Mouse (Mus musculus) neural tube, embryonic 11.5 days (tissue): ENCODE data around the gene a. TPM values are rescaled to one million over a fixed set of nuclear protein-coding genes. Genes with fewer than 3 reads are reported as not detected.

ENCODE experiments used
- ATAC-seq: fragments of 200-750 bp; cut with Nextera tagmentation; 2 replicates; pipeline ENCODE4 v1.8.0; 2017; ENCODE audit warnings: moderate number of reproducible peaks, mild to moderate bottlenecking, moderate TSS enrichment, moderate library complexity; ENCODE audit not compliant: insufficient read depth, low FRiP score, low TSS enrichment
- DNase-seq: peaks from one replicate; pipeline ENCODE4 v3.0.0-alpha.2; 2015; ENCODE audit warnings: low spot score
- H3K27ac ChIP-seq: fragments of 300-500 bp; sonication (generic); 2 replicates; pipeline ENCODE4 v1.5.1; 2014; ENCODE audit warnings: low read depth, mild to moderate bottlenecking, low read length
- H3K27me3 ChIP-seq: fragments of 300-500 bp; sonication (generic); 2 replicates; pipeline ENCODE4 v1.6.1; 2014; ENCODE audit warnings: mild to moderate bottlenecking, low read length, mixed read lengths; ENCODE audit not compliant: control insufficient read depth, insufficient read depth
- H3K36me3 ChIP-seq: fragments of 300-500 bp; sonication (generic); 2 replicates; pipeline ENCODE4 v1.6.1; 2014; ENCODE audit warnings: mild to moderate bottlenecking, low read length, moderate library complexity, mixed read lengths; ENCODE audit not compliant: control insufficient read depth, insufficient read depth
- H3K4me1 ChIP-seq: fragments of 300-500 bp; sonication (generic); 2 replicates; pipeline ENCODE4 v1.6.1; 2014; ENCODE audit warnings: low read length, mixed read lengths; ENCODE audit not compliant: control insufficient read depth, insufficient read depth
- H3K4me2 ChIP-seq: fragments of 300-500 bp; sonication (generic); 2 replicates; pipeline ENCODE4 v1.6.1; 2014; ENCODE audit warnings: low read depth, mild to moderate bottlenecking, moderate library complexity
- H3K4me3 ChIP-seq: fragments of 300-500 bp; sonication (generic); 2 replicates; pipeline ENCODE4 v1.5.1; 2014; ENCODE audit warnings: low read depth, low read length
- H3K9ac ChIP-seq: fragments of 300-500 bp; sonication (generic); 2 replicates; pipeline ENCODE4 v1.6.1; 2014; ENCODE audit warnings: mild to moderate bottlenecking, low read length
- H3K9me3 ChIP-seq: fragments of 300-500 bp; sonication (generic); 2 replicates; pipeline ENCODE4 v1.6.1; 2016; ENCODE audit warnings: low read length; ENCODE audit not compliant: control insufficient read depth
- WGBS: fragments of 180-500 bp; shearing (Covaris S2); extraction: QIAGEN DNeasy Blood & Tissue Kit; methylation state at CpG from one replicate; pipeline ENCODE4 v1.1.7; 2014; 5-methylcytosine and 5-hydroxymethylcytosine counted together
- polyA plus RNA-seq: library from polyadenylated mRNA; unstranded; fragments of >200 nt; fragmentation: Nextera tagmentation; extraction: Ambion mirVana; gene quantifications from 2 replicates; pipeline ENCODE4 v1.2.1, GENCODE M21; 2014

Gene a
- polyA plus RNA-seq, 1 experiment from 2014 or later: 1.2 TPM

GRCm38 (mm10) chr2:154789977-154790655 is 1.1 kb upstream of the a start:
- ATAC-seq (no peak), DNase-seq (no peak)
- no peaks in the 10 kb centered on the region for H3K36me3 ChIP-seq
- WGBS: 6% methylated on average over 14 of the region's 14 CpGs
- peak overlapping the region; percentile 32 for H3K4me2 ChIP-seq
- no peaks in the 10 kb centered on the region for H3K9me3 ChIP-seq
- no peaks in the 10 kb centered on the region for H3K27me3 ChIP-seq
- H3K4me3 ChIP-seq: peak overlapping the region; percentile 86
- H3K9ac ChIP-seq: no peak overlapping the region
- peaks cover 28% of the 10 kb centered on the region for H3K4me1 ChIP-seq
- no peak overlapping the region for H3K27ac ChIP-seq

- WGBS: under 1% methylated on average over 56 of the region's 67 CpGs
- H3K27me3 ChIP-seq: no peaks in the 10 kb centered on the region
- ATAC-seq: peak; percentile 17
- H3K36me3 ChIP-seq: peaks cover 3% of the 10 kb centered on the region; the same call in 1 of the 2 replicates
- peak overlapping the region; percentile 96 for H3K9ac ChIP-seq
- H3K27ac ChIP-seq: peak overlapping the region; percentile 95
- H3K4me2 ChIP-seq: peak overlapping the region; percentile 82
- no peaks in the 10 kb centered on the region for H3K9me3 ChIP-seq
- peaks cover 24% of the 10 kb centered on the region for H3K4me1 ChIP-seq
- peak; percentile 79 for DNase-seq
- peak overlapping the region; percentile 86 for H3K4me3 ChIP-seq
These were observed 750 bp downstream of the a start for GRCm38 (mm10) chr2:154791661-154792642.

- 92% methylated on average over 1 of the region's 1 CpGs for WGBS
These were observed 12.2 kb downstream of the a start for GRCm38 (mm10) chr2:154803372-154803771.

GRCm38 (mm10) chr2:154803845-154804244 is 12.6 kb downstream of the a start:
- 65% methylated on average over 4 of the region's 4 CpGs for WGBS
- H3K9ac ChIP-seq: no peak overlapping the region
- ATAC-seq: no peak

More at GRCm38 (mm10) chr2:154803372-154803771, 12.2 kb downstream of the a start:
- Histone ChIP-seq H3K36me3 (0 out of 2 replicates have a peak, but pooled peaks cover 2% of the 10 kb centered on the region), H3K27ac (no peak overlapping the region), H3K9ac (no peak overlapping the region), H3K4me1 (peaks cover 2% of the 10 kb centered on the region; the same call in 1 of the 2 replicates), H3K9me3 (no peaks in the 10 kb centered on the region), H3K27me3 (no peaks in the 10 kb centered on the region), H3K4me3 (no peak overlapping the region), H3K4me2 (no peak overlapping the region)
- ATAC-seq (no peak), DNase-seq (no peak)

GRCm38 (mm10) chr2:154807689-154808088 is 16.5 kb downstream of the a start:
- peaks cover 2% of the 10 kb centered on the region; the same call in 1 of the 2 replicates for H3K4me1 ChIP-seq
- no peaks in the 10 kb centered on the region for H3K36me3 ChIP-seq
- no peaks in the 10 kb centered on the region for H3K27me3 ChIP-seq
- 72% methylated on average over 1 of the region's 1 CpGs for WGBS
- H3K9ac ChIP-seq: no peak overlapping the region
- ATAC-seq (no peak), DNase-seq (no peak)
- H3K27ac ChIP-seq: no peak overlapping the region
- no peaks in the 10 kb centered on the region for H3K9me3 ChIP-seq
- no peak overlapping the region for H3K4me3 ChIP-seq
- H3K4me2 ChIP-seq: no peak overlapping the region

More at GRCm38 (mm10) chr2:154803845-154804244, 12.6 kb downstream of the a start:
- H3K4me2 ChIP-seq: no peak overlapping the region
- 0 out of 2 replicates have a peak, but pooled peaks cover 2% of the 10 kb centered on the region for H3K36me3 ChIP-seq
- no peak overlapping the region for H3K27ac ChIP-seq
- H3K9me3 ChIP-seq: no peaks in the 10 kb centered on the region
- H3K4me1 ChIP-seq: peaks cover 2% of the 10 kb centered on the region; the same call in 1 of the 2 replicates
- no peaks in the 10 kb centered on the region for H3K27me3 ChIP-seq
- no peak for DNase-seq
- H3K4me3 ChIP-seq: no peak overlapping the region

GRCm38 (mm10) chr2:154809107-154809762 is 18.0 kb downstream of the a start:
- Histone ChIP-seq H3K4me3 (no peak overlapping the region), H3K27ac (no peak overlapping the region), H3K36me3 (no peaks in the 10 kb centered on the region), H3K9me3 (no peaks in the 10 kb centered on the region), H3K4me2 (no peak overlapping the region), H3K27me3 (no peaks in the 10 kb centered on the region), H3K9ac (no peak overlapping the region), H3K4me1 (no peaks in the 10 kb centered on the region)
- DNase-seq (no peak), ATAC-seq (no peak)
- 92% methylated on average over 1 of the region's 1 CpGs for WGBS

- no peak for ATAC-seq
- 96% methylated on average over 1 of the region's 1 CpGs for WGBS
- Histone ChIP-seq H3K27me3 (no peaks in the 10 kb centered on the region), H3K4me2 (no peak overlapping the region), H3K4me1 (no peaks in the 10 kb centered on the region), H3K36me3 (no peaks in the 10 kb centered on the region), H3K9ac (no peak overlapping the region), H3K9me3 (no peaks in the 10 kb centered on the region), H3K27ac (no peak overlapping the region), H3K4me3 (no peak overlapping the region)
- DNase-seq: no peak
These were observed 19.6 kb downstream of the a start for GRCm38 (mm10) chr2:154810821-154811220.

GRCm38 (mm10) chr2:154813426-154813825 is 22.2 kb downstream of the a start:
- Histone ChIP-seq H3K27me3 (no peaks in the 10 kb centered on the region), H3K4me1 (no peaks in the 10 kb centered on the region), H3K9me3 (no peaks in the 10 kb centered on the region), H3K36me3 (no peaks in the 10 kb centered on the region), H3K27ac (no peak overlapping the region), H3K4me2 (no peak overlapping the region), H3K4me3 (no peak overlapping the region), H3K9ac (no peak overlapping the region)
- DNase-seq (no peak), ATAC-seq (no peak)
- WGBS: 93% methylated on average over 2 of the region's 2 CpGs
